Mouse (Mus musculus): ENCODE results near the gene Clip3. TPM values are rescaled to one million over a fixed set of nuclear protein-coding genes. Genes with fewer than 3 reads are reported as not detected.

Clip3 gene
- polyA plus RNA-seq, 1 experiment from 2014 or later = 20.2 TPM

GRCm38 (mm10) chr7:30327140-30327539, 35.6 kb downstream of the Clip3 start:
- Histone ChIP-seq H3K4me3 (no peak overlapping the region), H3K27ac (ENCODE audit: poor library complexity, severe bottlenecking) (peak overlapping the region; percentile 75), H3K9me3 (replicated peaks) (peaks cover 8% of the 10 kb centered on the region; the same call in 1 of the 2 replicates), H3K36me3 (no peaks in the 10 kb centered on the region), H3K4me2 (no peak overlapping the region), H3K27me3 (replicated peaks) (no peaks in the 10 kb centered on the region; the same call in 1 of the 2 replicates), H3K9ac (no peak overlapping the region), H3K4me1 (replicated peaks) (peaks cover 19% of the 10 kb centered on the region)
- 49% methylated on average over 15 of the region's 15 CpGs for WGBS
- ATAC-seq (ENCODE audit: insufficient number of reproducible peaks, low FRiP score) = no peak

GRCm38 (mm10) chr7:30328379-30328778, 36.9 kb downstream of the Clip3 start:
- 0 out of 2 replicates have a peak overlapping the region, but pooled peaks have one; percentile 2 for H3K27ac ChIP-seq (ENCODE audit: poor library complexity, severe bottlenecking)
- H3K4me1 ChIP-seq (replicated peaks) = peaks cover 25% of the 10 kb centered on the region
- no peaks in the 10 kb centered on the region for H3K36me3 ChIP-seq
- H3K27me3 ChIP-seq (replicated peaks) = no peaks in the 10 kb centered on the region; the same call in 1 of the 2 replicates
- WGBS = 49% methylated on average over 10 of the region's 10 CpGs
- peaks cover 8% of the 10 kb centered on the region; the same call in 1 of the 2 replicates for H3K9me3 ChIP-seq (replicated peaks)
- H3K9ac ChIP-seq = no peak overlapping the region
- no peak for ATAC-seq (ENCODE audit: insufficient number of reproducible peaks, low FRiP score)
- H3K4me2 ChIP-seq = no peak overlapping the region
- H3K4me3 ChIP-seq = no peak overlapping the region

- H3K4me3 ChIP-seq = 0 out of 2 replicates have a peak overlapping the region, but pooled peaks have one; percentile 4
- peaks cover 39% of the 10 kb centered on the region for H3K4me1 ChIP-seq (replicated peaks)
- H3K4me2 ChIP-seq = peak overlapping the region; percentile 33
- peaks cover 15% of the 10 kb centered on the region for H3K27me3 ChIP-seq (replicated peaks)
- no peaks in the 10 kb centered on the region for H3K36me3 ChIP-seq
- H3K27ac ChIP-seq (ENCODE audit: poor library complexity, severe bottlenecking) = 0 out of 2 replicates have a peak overlapping the region, but pooled peaks have one; percentile 87
- no peaks in the 10 kb centered on the region for H3K9me3 ChIP-seq (replicated peaks)
- no peak overlapping the region for H3K9ac ChIP-seq
- ATAC-seq (ENCODE audit: insufficient number of reproducible peaks, low FRiP score) = peak; percentile 42; the same call in 1 of the 2 replicates
- WGBS = 10% methylated on average over 13 of the region's 13 CpGs
Measured at GRCm38 (mm10) chr7:30331887-30332286, 40.4 kb downstream of the Clip3 start.

DNA sequence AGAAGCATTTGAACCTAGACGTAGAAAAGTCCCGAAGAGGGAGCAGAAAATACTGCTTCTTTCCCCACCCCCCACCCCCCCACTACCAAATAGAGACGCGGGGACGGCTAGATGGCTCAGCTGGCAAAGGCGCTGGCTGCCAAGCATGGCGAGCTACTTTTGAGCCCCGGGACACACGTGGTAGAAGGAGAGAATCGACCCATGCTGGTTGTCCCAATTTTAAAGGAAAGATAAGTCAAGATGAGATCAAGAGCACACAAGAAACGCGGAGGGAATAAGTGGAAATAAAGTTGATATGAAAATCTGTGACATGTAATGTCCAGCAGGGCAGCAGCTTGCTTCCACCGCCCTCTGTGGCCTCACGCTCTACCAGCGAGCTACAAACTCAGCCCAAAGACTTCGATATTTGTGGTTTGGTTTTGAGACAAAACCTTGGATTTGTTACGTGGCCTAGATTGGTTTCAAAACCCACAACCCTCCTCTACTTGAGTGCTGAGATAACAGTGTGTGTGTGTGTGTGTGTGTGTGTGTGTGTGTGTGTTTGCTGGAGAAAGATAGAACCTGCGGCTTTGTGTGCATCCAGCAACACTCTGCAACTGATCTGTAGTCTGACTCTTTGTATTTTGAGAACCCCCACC, 41.2 kb downstream of the Clip3 start:
- H3K9ac ChIP-seq = no peak overlapping the region
- peaks cover 15% of the 10 kb centered on the region for H3K27me3 ChIP-seq (replicated peaks)
- H3K4me3 ChIP-seq = no peak overlapping the region
- H3K4me1 ChIP-seq (replicated peaks) = peaks cover 34% of the 10 kb centered on the region
- 57% methylated on average over 18 of the region's 18 CpGs for WGBS
- no peaks in the 10 kb centered on the region for H3K9me3 ChIP-seq (replicated peaks)
- peak overlapping the region; percentile 87 for H3K27ac ChIP-seq (ENCODE audit: poor library complexity, severe bottlenecking)
- H3K36me3 ChIP-seq = no peaks in the 10 kb centered on the region
- no peak for ATAC-seq (ENCODE audit: insufficient number of reproducible peaks, low FRiP score)
- peak overlapping the region; percentile 33; the same call in 1 of the 2 replicates for H3K4me2 ChIP-seq

GRCm38 (mm10) chr7:30333436-30333835, 41.9 kb downstream of the Clip3 start:
- Histone ChIP-seq H3K4me1 (replicated peaks) (peaks cover 34% of the 10 kb centered on the region), H3K27me3 (replicated peaks) (peaks cover 16% of the 10 kb centered on the region), H3K4me3 (no peak overlapping the region), H3K9me3 (replicated peaks) (no peaks in the 10 kb centered on the region), H3K4me2 (peak overlapping the region; percentile 33; the same call in 1 of the 2 replicates), H3K36me3 (no peaks in the 10 kb centered on the region), H3K9ac (no peak overlapping the region), H3K27ac (ENCODE audit: poor library complexity, severe bottlenecking) (peak overlapping the region; percentile 87)
- peak; percentile 71; the same call in 1 of the 2 replicates for ATAC-seq (ENCODE audit: insufficient number of reproducible peaks, low FRiP score)
- 5% methylated on average over 4 of the region's 4 CpGs for WGBS

DNA sequence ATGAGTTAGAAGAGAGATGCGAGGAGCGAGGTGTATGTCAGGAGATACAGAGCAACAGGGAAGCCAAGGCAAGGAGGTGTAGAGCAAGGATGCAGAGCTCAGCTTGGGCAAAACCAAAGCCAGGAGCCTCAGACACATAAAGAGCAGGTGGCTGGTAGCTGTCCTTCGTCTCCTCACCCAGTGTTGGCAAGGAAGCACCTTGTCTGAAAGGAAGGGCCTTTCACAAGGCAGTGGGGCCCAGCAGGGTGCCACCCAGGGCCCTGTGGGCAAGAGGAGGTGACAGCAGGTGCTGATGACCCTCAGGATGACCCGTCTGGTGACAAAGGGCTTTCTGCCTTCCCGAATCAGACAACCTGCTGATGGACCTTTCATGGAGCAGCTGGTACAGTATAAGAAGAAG, 43.0 kb downstream of the Clip3 start:
- Histone ChIP-seq H3K36me3 (no peaks in the 10 kb centered on the region), H3K4me2 (no peak overlapping the region), H3K9ac (no peak overlapping the region), H3K27ac (ENCODE audit: poor library complexity, severe bottlenecking) (no peak overlapping the region), H3K27me3 (replicated peaks) (peaks cover 27% of the 10 kb centered on the region), H3K9me3 (replicated peaks) (no peaks in the 10 kb centered on the region), H3K4me3 (no peak overlapping the region), H3K4me1 (replicated peaks) (peaks cover 34% of the 10 kb centered on the region)
- no peak for ATAC-seq (ENCODE audit: insufficient number of reproducible peaks, low FRiP score)
- WGBS = 54% methylated on average over 5 of the region's 5 CpGs

DNA sequence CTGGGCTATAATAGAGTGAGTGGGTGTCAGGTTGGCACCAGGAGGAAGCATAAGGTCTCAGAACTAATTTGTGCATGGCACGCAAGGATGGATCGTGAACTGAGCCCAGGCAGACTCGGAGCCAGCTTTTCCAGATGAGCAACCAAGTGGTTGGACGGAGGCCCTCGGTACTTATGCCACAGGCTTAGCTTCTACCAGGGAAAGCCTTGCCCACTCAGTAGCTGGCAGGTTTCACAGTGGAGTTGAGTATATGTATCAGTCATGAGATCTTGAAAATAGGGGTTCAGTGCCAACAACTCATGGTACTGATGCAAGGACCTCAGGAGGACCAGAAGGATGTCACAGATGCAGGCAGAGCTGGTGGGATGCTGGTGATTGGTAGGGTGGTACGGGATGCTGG, 44.2 kb downstream of the Clip3 start:
- Histone ChIP-seq H3K27me3 (replicated peaks) (peaks cover 30% of the 10 kb centered on the region), H3K4me1 (replicated peaks) (peaks cover 34% of the 10 kb centered on the region), H3K36me3 (no peaks in the 10 kb centered on the region), H3K9ac (no peak overlapping the region), H3K9me3 (replicated peaks) (no peaks in the 10 kb centered on the region), H3K27ac (ENCODE audit: poor library complexity, severe bottlenecking) (no peak overlapping the region), H3K4me3 (no peak overlapping the region), H3K4me2 (no peak overlapping the region)
- no peak for ATAC-seq (ENCODE audit: insufficient number of reproducible peaks, low FRiP score)
- WGBS = 71% methylated on average over 6 of the region's 6 CpGs

DNA sequence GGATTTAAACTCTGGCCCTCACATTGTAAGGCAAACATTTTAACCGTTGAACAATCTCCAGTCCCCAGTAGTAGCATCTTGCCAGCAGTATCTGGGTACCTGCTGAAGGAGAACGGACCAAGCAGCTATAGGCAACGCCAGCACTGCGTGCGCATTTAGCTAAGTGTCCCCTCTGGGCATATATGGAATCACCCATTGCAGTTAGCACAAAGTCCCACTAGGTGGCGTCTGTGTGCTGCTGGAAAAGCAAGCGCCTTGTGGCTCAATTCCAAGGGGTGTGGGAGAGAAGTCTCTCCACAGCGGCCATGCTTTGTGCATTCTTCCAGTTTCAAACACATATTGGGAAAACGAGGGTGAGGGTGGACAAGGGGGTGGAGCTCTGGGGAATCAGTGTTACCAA, 44.9 kb downstream of the Clip3 start:
- Histone ChIP-seq H3K36me3 (no peaks in the 10 kb centered on the region), H3K4me3 (no peak overlapping the region), H3K9ac (no peak overlapping the region), H3K4me1 (replicated peaks) (peaks cover 33% of the 10 kb centered on the region), H3K27me3 (replicated peaks) (peaks cover 30% of the 10 kb centered on the region), H3K4me2 (no peak overlapping the region), H3K27ac (ENCODE audit: poor library complexity, severe bottlenecking) (no peak overlapping the region), H3K9me3 (replicated peaks) (no peaks in the 10 kb centered on the region)
- ATAC-seq (ENCODE audit: insufficient number of reproducible peaks, low FRiP score) = 0 out of 2 replicates have a peak, but pooled peaks have one; percentile 34
- WGBS = 4% methylated on average over 9 of the region's 9 CpGs

DNA sequence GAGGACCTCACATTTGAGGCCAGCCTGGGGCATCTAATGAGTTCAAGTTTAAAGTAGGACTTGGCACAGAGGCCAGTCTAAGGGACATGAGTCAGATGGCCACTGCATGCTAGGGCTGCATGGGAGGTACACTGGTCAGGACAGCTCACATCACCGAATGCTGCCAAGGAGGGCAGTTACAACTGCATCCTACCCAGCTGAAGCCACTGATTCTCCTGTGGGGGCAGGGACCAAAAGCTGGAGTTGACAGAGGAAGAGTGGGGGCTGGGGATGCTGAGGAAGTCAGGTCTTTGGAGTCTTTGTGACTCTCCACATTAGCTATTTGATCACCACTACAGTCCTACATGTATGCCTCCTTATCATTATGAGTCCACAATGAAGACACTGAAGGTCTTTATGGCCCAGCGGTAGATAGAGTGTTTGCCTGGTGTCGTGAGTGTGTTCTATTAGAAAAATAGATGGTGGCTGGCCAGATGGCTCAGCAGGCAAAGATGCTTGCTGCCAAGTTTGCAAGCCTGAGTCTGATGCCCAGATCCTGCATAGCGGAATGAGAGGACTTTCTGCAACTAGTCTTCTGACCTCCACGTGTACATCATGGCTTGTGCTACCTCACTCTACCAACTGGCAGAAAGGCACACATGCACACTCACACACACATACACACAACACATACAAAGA, 48.0 kb downstream of the Clip3 start:
- Histone ChIP-seq H3K4me2 (no peak overlapping the region), H3K4me1 (replicated peaks) (peaks cover 2% of the 10 kb centered on the region), H3K27me3 (replicated peaks) (peaks cover 50% of the 10 kb centered on the region), H3K9ac (no peak overlapping the region), H3K27ac (ENCODE audit: poor library complexity, severe bottlenecking) (no peak overlapping the region), H3K9me3 (replicated peaks) (no peaks in the 10 kb centered on the region), H3K36me3 (no peaks in the 10 kb centered on the region), H3K4me3 (no peak overlapping the region)
- 60% methylated on average over 5 of the region's 5 CpGs for WGBS
- no peak for ATAC-seq (ENCODE audit: insufficient number of reproducible peaks, low FRiP score)

DNA sequence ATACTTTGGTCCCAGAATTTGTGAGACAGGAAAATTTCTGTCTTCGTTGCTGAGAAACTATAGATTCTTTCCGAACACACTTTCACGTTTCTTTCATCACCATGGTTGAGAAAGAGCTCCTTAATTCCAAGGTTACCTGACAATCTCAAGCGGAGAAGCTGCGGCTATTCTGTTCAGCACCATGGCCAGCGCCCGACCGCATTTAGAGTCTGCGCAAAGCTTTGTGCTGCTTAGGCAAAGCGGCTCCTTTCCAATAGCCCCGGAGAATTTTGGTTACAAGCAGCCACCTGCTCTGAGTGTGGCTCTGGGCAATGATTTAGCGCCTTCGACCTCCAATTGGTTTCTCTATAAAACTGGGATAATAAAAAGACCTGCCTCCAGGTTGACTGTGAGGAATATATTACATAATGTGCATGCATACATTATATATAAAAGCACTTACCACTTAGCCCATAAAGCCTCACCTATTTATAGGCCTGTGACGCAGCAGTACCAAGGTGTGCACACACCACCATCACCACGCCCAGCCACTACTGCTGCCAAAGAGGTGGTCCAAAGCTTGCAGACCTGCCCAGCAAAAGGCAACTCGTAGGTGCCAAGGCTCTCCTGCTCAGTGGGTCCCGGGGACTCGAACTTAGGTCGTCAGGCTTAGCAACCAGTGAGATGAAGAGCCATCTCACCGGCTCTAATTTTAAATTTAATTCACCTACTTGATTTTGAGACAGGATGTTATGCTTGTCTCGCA, 55.3 kb downstream of the Clip3 start:
- no peak overlapping the region for H3K9ac ChIP-seq
- H3K9me3 ChIP-seq (replicated peaks) = no peaks in the 10 kb centered on the region
- H3K4me1 ChIP-seq (replicated peaks) = no peaks in the 10 kb centered on the region
- peaks cover 74% of the 10 kb centered on the region for H3K27me3 ChIP-seq (replicated peaks)
- no peak overlapping the region for H3K27ac ChIP-seq (ENCODE audit: poor library complexity, severe bottlenecking)
- H3K4me3 ChIP-seq = no peak overlapping the region
- no peak for ATAC-seq (ENCODE audit: insufficient number of reproducible peaks, low FRiP score)
- no peaks in the 10 kb centered on the region for H3K36me3 ChIP-seq
- H3K4me2 ChIP-seq = no peak overlapping the region
- whole genome bisulfite sequencing = 24% methylated on average over 21 of the region's 21 CpGs

DNA sequence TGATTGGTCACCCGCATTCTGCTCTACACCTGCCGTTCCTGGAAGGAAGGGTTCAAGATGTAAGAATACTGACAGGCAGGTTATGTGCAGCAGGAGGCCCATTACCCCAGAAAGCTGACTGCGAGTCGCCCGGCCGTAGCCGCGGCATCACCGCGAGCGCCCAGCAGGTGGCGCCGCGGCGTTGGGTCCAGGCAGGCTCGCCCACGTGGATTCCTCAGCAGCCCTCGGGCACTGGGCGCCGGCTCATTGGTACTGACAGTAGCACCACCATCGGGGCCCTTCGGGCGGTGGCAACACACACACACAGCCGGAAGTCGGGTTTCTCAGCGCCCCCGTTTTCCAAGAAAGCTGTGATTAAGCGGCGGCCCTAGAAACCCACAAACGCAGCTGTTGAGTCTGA, 56.3 kb downstream of the Clip3 start:
- 2% methylated on average over 30 of the region's 30 CpGs for WGBS

More for the DNA sequence above, 56.3 kb downstream of the Clip3 start:
- Histone ChIP-seq H3K4me1 (replicated peaks) (no peaks in the 10 kb centered on the region), H3K4me2 (no peak overlapping the region), H3K27ac (ENCODE audit: poor library complexity, severe bottlenecking) (no peak overlapping the region), H3K36me3 (no peaks in the 10 kb centered on the region), H3K9ac (no peak overlapping the region), H3K27me3 (replicated peaks) (peaks cover 74% of the 10 kb centered on the region), H3K4me3 (no peak overlapping the region), H3K9me3 (replicated peaks) (no peaks in the 10 kb centered on the region)
- ATAC-seq (ENCODE audit: insufficient number of reproducible peaks, low FRiP score) = no peak

Measured in heart, embryonic 12.5 days (tissue).